Mouse (Mus musculus): ENCODE data around the gene Tbx1.

Gene Tbx1

GRCm38 (mm10) chr16:18622916-18623750 lies 32.7 kb upstream of the Tbx1 start:
- DNase-seq (ENCODE audit: low read depth in 2 of 2, low spot score in 2 of 2): no peak

- DNase-seq (ENCODE audit: low read depth in 2 of 2, low spot score in 2 of 2): no peak
Observed at GRCm38 (mm10) chr16:18622019-18622418, 31.5 kb upstream of the Tbx1 start, which contains the start of gene Gp1bb. Gp1bb (minus strand) TSS chr16:18622403.

GRCm38 (mm10) chr16:18621362-18622001 lies 31.0 kb upstream of the Tbx1 start:
- no peak for DNase-seq (ENCODE audit: low read depth in 2 of 2, low spot score in 2 of 2)

- no peak for DNase-seq (ENCODE audit: low read depth in 2 of 2, low spot score in 2 of 2)
Observed at GRCm38 (mm10) chr16:18620601-18621361, 30.3 kb upstream of the Tbx1 start.

GRCm38 (mm10) chr16:18620201-18620600 lies 29.7 kb upstream of the Tbx1 start:
- DNase-seq (ENCODE audit: low read depth in 2 of 2, low spot score in 2 of 2): no peak

GRCm38 (mm10) chr16:18619110-18619509 lies 28.6 kb upstream of the Tbx1 start:
- DNase-seq (ENCODE audit: low read depth in 2 of 2, low spot score in 2 of 2): no peak

GRCm38 (mm10) chr16:18618297-18618696 lies 27.8 kb upstream of the Tbx1 start:
- DNase-seq (ENCODE audit: low read depth in 2 of 2, low spot score in 2 of 2): no peak

GRCm38 (mm10) chr16:18617370-18618065 lies 27.0 kb upstream of the Tbx1 start:
- peak; percentile 74 to 81 for DNase-seq (ENCODE audit: low read depth in 2 of 2, low spot score in 2 of 2)

- DNase-seq (ENCODE audit: low read depth in 2 of 2, low spot score in 2 of 2): no peak
Observed at GRCm38 (mm10) chr16:18613301-18613700, 22.8 kb upstream of the Tbx1 start.

GRCm38 (mm10) chr16:18611752-18612151 lies 21.3 kb upstream of the Tbx1 start:
- no peak for DNase-seq (ENCODE audit: low read depth in 2 of 2, low spot score in 2 of 2)

GRCm38 (mm10) chr16:18609099-18609498 lies 18.6 kb upstream of the Tbx1 start:
- DNase-seq (ENCODE audit: low read depth in 2 of 2, low spot score in 2 of 2): no peak

GRCm38 (mm10) chr16:18608226-18608625 lies 17.8 kb upstream of the Tbx1 start:
- no peak for DNase-seq (ENCODE audit: low read depth in 2 of 2, low spot score in 2 of 2)

- DNase-seq (ENCODE audit: low read depth in 2 of 2, low spot score in 2 of 2): no peak
Observed at GRCm38 (mm10) chr16:18605705-18606104, 15.2 kb upstream of the Tbx1 start.

GRCm38 (mm10) chr16:18604267-18604701 lies 13.8 kb upstream of the Tbx1 start:
- DNase-seq (ENCODE audit: low read depth in 2 of 2, low spot score in 2 of 2): no peak

- no peak for DNase-seq (ENCODE audit: low read depth in 2 of 2, low spot score in 2 of 2)
Observed at GRCm38 (mm10) chr16:18601447-18601846, 11.0 kb upstream of the Tbx1 start.

- DNase-seq (ENCODE audit: low read depth in 2 of 2, low spot score in 2 of 2): no peak
Observed at GRCm38 (mm10) chr16:18598006-18598405, 7.5 kb upstream of the Tbx1 start.

- DNase-seq (ENCODE audit: low read depth in 2 of 2, low spot score in 2 of 2): no peak
Observed at GRCm38 (mm10) chr16:18596255-18596654, 5.8 kb upstream of the Tbx1 start.

GRCm38 (mm10) chr16:18593930-18594329 lies 3.5 kb upstream of the Tbx1 start:
- no peak for DNase-seq (ENCODE audit: low read depth in 2 of 2, low spot score in 2 of 2)

- no peak for DNase-seq (ENCODE audit: low read depth in 2 of 2, low spot score in 2 of 2)
Observed at GRCm38 (mm10) chr16:18591047-18592018, 862 bp upstream of the Tbx1 start.

- no peak for DNase-seq (ENCODE audit: low read depth in 2 of 2, low spot score in 2 of 2)
Observed at GRCm38 (mm10) chr16:18589080-18589621, 1.3 kb downstream of the Tbx1 start.
